Mouse (Mus musculus) ES-E14 (cell line): ENCODE measurements at regions not wholly inside any gene's neighbourhood (a gene's known extent, or its start where the extent isn't known, plus 50 kb on each side); places are given as distances from the start of the nearest gene placed in this dataset.

Experiments
- DNase-seq: peaks from one replicate; pipeline ENCODE4 v3.0.0-alpha.2; 2013; ENCODE audit warnings: low read depth, low spot score
- H3K27ac ChIP-seq: 2 replicates; pipeline ENCODE4 v1.5.1; 2012; ENCODE audit warnings: low read depth, mild to moderate bottlenecking, low read length, moderate library complexity, mixed read lengths; ENCODE audit not compliant: poor library complexity, insufficient read depth, severe bottlenecking
- H3K36me3 ChIP-seq: 2 replicates; pipeline ENCODE4 v1.6.1; 2012; ENCODE audit warnings: mild to moderate bottlenecking, low read length, moderate library complexity, mixed read lengths; ENCODE audit not compliant: control insufficient read depth, poor library complexity, insufficient read depth, severe bottlenecking
- H3K4me1 ChIP-seq, 2 experiments: fragments of 150-350 bp in 1 of 2; sonication (generic) in 1 of 2; 2 replicates each; pipeline ENCODE4 v1.6.1; 2012; ENCODE audit warnings: low read length in 2 of 2, mild to moderate bottlenecking in 1 of 2, mixed read lengths in 1 of 2; ENCODE audit not compliant: control insufficient read depth in 2 of 2, insufficient read depth in 2 of 2, poor library complexity in 1 of 2
- H3K4me3 ChIP-seq, 2 experiments: fragments of 150-350 bp in 1 of 2; sonication (generic) in 1 of 2; 2 replicates each; pipeline ENCODE4 v1.5.1; 2012; ENCODE audit warnings: low read length in 2 of 2, low read depth in 1 of 2, mild to moderate bottlenecking in 1 of 2, mixed read lengths in 1 of 2; ENCODE audit not compliant: insufficient read depth in 1 of 2, poor library complexity in 1 of 2, severe bottlenecking in 1 of 2
- H3K9ac ChIP-seq: 2 replicates; pipeline ENCODE4 v1.6.1; 2012; ENCODE audit warnings: low read depth, mild to moderate bottlenecking, low read length, mixed read lengths; ENCODE audit not compliant: poor library complexity, insufficient read depth, severe bottlenecking
- H3K9me3 ChIP-seq: fragments of 150-350 bp; sonication (generic); 2 replicates; pipeline ENCODE4 v1.6.1; 2012; ENCODE audit warnings: low read depth, mild to moderate bottlenecking, low read length; ENCODE audit not compliant: control insufficient read depth, insufficient read depth
- CHD2 ChIP-seq: IDR thresholded peaks from 2 replicates; pipeline ENCODE4 v1.6.1; 2014; ENCODE audit warnings: mild to moderate bottlenecking, low read depth, low read length, inconsistent platforms
- HCFC1 ChIP-seq: IDR thresholded peaks from 2 replicates; pipeline ENCODE4 v1.6.1; 2012; ENCODE audit warnings: low read length, inconsistent platforms, borderline replicate concordance; ENCODE audit not compliant: insufficient read depth
- MAFK ChIP-seq: IDR thresholded peaks from 2 replicates; pipeline ENCODE4 v1.6.1; 2014; ENCODE audit warnings: mild to moderate bottlenecking, low read depth, low read length, inconsistent platforms; ENCODE audit not compliant: insufficient read depth
- ZC3H11A ChIP-seq: IDR thresholded peaks from 2 replicates; pipeline ENCODE4 v1.6.1; 2012; ENCODE audit warnings: low read depth, mild to moderate bottlenecking, inconsistent platforms, low read length, borderline replicate concordance
- ZNF384 ChIP-seq: IDR thresholded peaks from 2 replicates; pipeline ENCODE4 v1.6.1; 2012; ENCODE audit warnings: low read depth, low read length, inconsistent platforms
- in situ Hi-C, 2 experiments: fragments of 600-800 bp; cut with MboI; formaldehyde crosslinking; loops; one replicate each; pipeline ENCODE4 v1.15.1; 2025; ENCODE audit warnings: low sequenced_read_pairs in 2 of 2, inconsistent platforms in 1 of 2; ENCODE audit not compliant: unreplicated experiment in 2 of 2

GRCm38 (mm10) chr3:131734226-131734625, 169.7 kb downstream of the Papss1 start:
- no peak overlapping the region for H3K4me3 ChIP-seq

GRCm38 (mm10) chr3:131737461-131737860, 172.9 kb downstream of the Papss1 start:
- H3K27ac ChIP-seq, result no peak overlapping the region
- H3K9ac ChIP-seq, result no peak overlapping the region
- in situ Hi-C loops, result no loop called here
- no peak for DNase-seq
- H3K4me3 ChIP-seq, result no peak overlapping the region
- no peaks in the 10 kb centered on the region for H3K36me3 ChIP-seq
- no peak for TF ChIP-seq MAFK
- no peak for TF ChIP-seq ZNF384
- TF ChIP-seq CHD2, result no peak
- no peak for TF ChIP-seq HCFC1
- TF ChIP-seq ZC3H11A, result no peak
- H3K4me1 ChIP-seq, result no peaks in the 10 kb centered on the region
- H3K9me3 ChIP-seq, result no peaks in the 10 kb centered on the region

More at GRCm38 (mm10) chr3:131734226-131734625, 169.7 kb downstream of the Papss1 start:
- Histone ChIP-seq H3K27ac (no peak overlapping the region), H3K9me3 (no peaks in the 10 kb centered on the region), H3K9ac (no peak overlapping the region), H3K36me3 (no peaks in the 10 kb centered on the region), H3K4me1 (no peaks in the 10 kb centered on the region)
- DNase-seq, result no peak
- no peak for TF ChIP-seq ZC3H11A
- TF ChIP-seq CHD2, result no peak
- TF ChIP-seq MAFK, result no peak
- TF ChIP-seq HCFC1, result no peak
- TF ChIP-seq ZNF384, result no peak
- in situ Hi-C loops, result no loop called here

GRCm38 (mm10) chr3:131737953-131738598, 173.5 kb downstream of the Papss1 start:
- no peak for DNase-seq
- Histone ChIP-seq H3K4me1 (no peaks in the 10 kb centered on the region), H3K27ac (no peak overlapping the region), H3K36me3 (no peaks in the 10 kb centered on the region), H3K4me3 (no peak overlapping the region), H3K9me3 (no peaks in the 10 kb centered on the region), H3K9ac (no peak overlapping the region)
- TF ChIP-seq ZC3H11A, result no peak
- TF ChIP-seq ZNF384, result no peak
- no peak for TF ChIP-seq MAFK
- TF ChIP-seq HCFC1, result no peak
- TF ChIP-seq CHD2, result no peak
- in situ Hi-C loops, result no loop called here

- Histone ChIP-seq H3K4me1 (no peaks in the 10 kb centered on the region), H3K9me3 (no peaks in the 10 kb centered on the region), H3K4me3 (no peak overlapping the region), H3K27ac (no peak overlapping the region), H3K36me3 (no peaks in the 10 kb centered on the region), H3K9ac (no peak overlapping the region)
- in situ Hi-C loops, result no loop called here
- DNase-seq, result no peak
- TF ChIP-seq MAFK, result no peak
- TF ChIP-seq CHD2, result no peak
- TF ChIP-seq HCFC1, result no peak
- no peak for TF ChIP-seq ZNF384
- no peak for TF ChIP-seq ZC3H11A
Observed at GRCm38 (mm10) chr3:131755537-131755936, 191.0 kb downstream of the Papss1 start.

GRCm38 (mm10) chr3:131756126-131756525, 191.6 kb downstream of the Papss1 start:
- no peak for DNase-seq
- no peak for TF ChIP-seq MAFK
- TF ChIP-seq CHD2, result no peak
- no peak for TF ChIP-seq ZC3H11A
- TF ChIP-seq ZNF384, result no peak
- no peak for TF ChIP-seq HCFC1
- in situ Hi-C loops, result no loop called here

More at GRCm38 (mm10) chr3:131756126-131756525, 191.6 kb downstream of the Papss1 start:
- Histone ChIP-seq H3K4me3 (no peak overlapping the region), H3K9me3 (no peaks in the 10 kb centered on the region), H3K36me3 (no peaks in the 10 kb centered on the region), H3K27ac (no peak overlapping the region), H3K4me1 (no peaks in the 10 kb centered on the region), H3K9ac (no peak overlapping the region)
